ENCODE assay signal across 8 mouse cellular contexts in genomic region chr4:149696189-149696971, GRCm38 (mm10). TPM values are rescaled to one million over a fixed set of nuclear protein-coding genes. Genes with fewer than 3 reads are reported as not detected.
A peak's percentile ranks its signal among the peaks of the same experiment; 100 is the strongest.
DNase-seq lines count a peak whose midpoint lies in the region; ATAC-seq and TF ChIP-seq lines count a peak whose summit lies in the region.

No protein-coding gene starts in this region.

- peaks cover 4% of the 10 kb centered on the region; the same call in 1 of the 2 replicates for H3K4me1 ChIP-seq in midbrain, embryonic 11.5 days (ENCODE audit: control insufficient read depth, insufficient read depth, low read length)
- H3K4me1 ChIP-seq in midbrain, embryonic 15.5 days = peaks cover 14% of the 10 kb centered on the region
- H3K4me1 ChIP-seq in limb, embryonic 12.5 days (replicated peaks) = peaks cover 25% of the 10 kb centered on the region
- H3K4me1 ChIP-seq in cerebellum, adult 2 months (ENCODE audit: control insufficient read depth, insufficient read depth, low read length) = no peaks in the 10 kb centered on the region; the same call in 1 of the 2 replicates
- H3K4me1 ChIP-seq in forebrain, embryonic 12.5 days = peaks cover 13% of the 10 kb centered on the region

- peaks cover 12% of the 10 kb centered on the region for H3K27me3 ChIP-seq in midbrain, embryonic 11.5 days (ENCODE audit: control insufficient read depth, insufficient read depth, low read length)
- H3K27me3 ChIP-seq in midbrain, embryonic 15.5 days (replicated peaks) = peaks cover 27% of the 10 kb centered on the region
- peaks cover 48% of the 10 kb centered on the region for H3K27me3 ChIP-seq in limb, embryonic 12.5 days
- no peaks in the 10 kb centered on the region for H3K27me3 ChIP-seq in cerebellum, adult 2 months (ENCODE audit: control insufficient read depth, insufficient read depth, low read length)
- peaks cover 50% of the 10 kb centered on the region for H3K27me3 ChIP-seq in forebrain, embryonic 12.5 days

- no peaks in the 10 kb centered on the region for H3K9me3 ChIP-seq in midbrain, embryonic 11.5 days (ENCODE audit: control insufficient read depth, low read length)
- no peaks in the 10 kb centered on the region for H3K9me3 ChIP-seq in midbrain, embryonic 15.5 days
- H3K9me3 ChIP-seq in limb, embryonic 12.5 days = no peaks in the 10 kb centered on the region
- H3K9me3 ChIP-seq in forebrain, embryonic 12.5 days = no peaks in the 10 kb centered on the region

- no peaks in the 10 kb centered on the region for H3K36me3 ChIP-seq in midbrain, embryonic 11.5 days (ENCODE audit: control insufficient read depth, insufficient read depth, low read length)
- H3K36me3 ChIP-seq in midbrain, embryonic 15.5 days (replicated peaks) = no peaks in the 10 kb centered on the region
- H3K36me3 ChIP-seq in limb, embryonic 12.5 days = no peaks in the 10 kb centered on the region
- no peaks in the 10 kb centered on the region for H3K36me3 ChIP-seq in forebrain, embryonic 12.5 days (replicated peaks)

- intact Hi-C loops in left cerebral cortex, postnatal 4 days (cut with DNase I) = no loop called here

- ATAC-seq in midbrain, embryonic 11.5 days (ENCODE audit: low FRiP score) = no peak
- ATAC-seq in midbrain, embryonic 15.5 days (replicated peaks) = no peak
- peak; percentile 65 for ATAC-seq in granulocyte monocyte progenitor cell, adult 5-6 weeks (replicated peaks; ENCODE audit: poor library complexity, severe bottlenecking)
- ATAC-seq in limb, embryonic 12.5 days (ENCODE audit: insufficient number of reproducible peaks, insufficient read depth, low FRiP score, low TSS enrichment, low read depth) = no peak
- no peak for ATAC-seq in forebrain, embryonic 12.5 days (ENCODE audit: low FRiP score)

- no peak for TF ChIP-seq POLR2A in cerebellum, adult 2 months (IDR thresholded peaks at IDR 0.05; ENCODE audit: borderline replicate concordance, insufficient read depth, low read length)

- H3K27ac ChIP-seq in midbrain, embryonic 11.5 days (ENCODE audit: low read depth, low read length) = no peak overlapping the region
- no peak overlapping the region for H3K27ac ChIP-seq in midbrain, embryonic 15.5 days
- no peak overlapping the region for H3K27ac ChIP-seq in limb, embryonic 12.5 days
- no peak overlapping the region for H3K27ac ChIP-seq in cerebellum, adult 2 months (ENCODE audit: insufficient read depth, low read length)
- H3K27ac ChIP-seq in forebrain, embryonic 12.5 days = no peak overlapping the region

- no peak for TF ChIP-seq CTCF in cerebellum, adult 2 months (IDR thresholded peaks at IDR 0.05; ENCODE audit: borderline replicate concordance, insufficient read depth, low read depth, low read length)

- no peak overlapping the region for H3K4me2 ChIP-seq in midbrain, embryonic 11.5 days
- no peak overlapping the region for H3K4me2 ChIP-seq in midbrain, embryonic 15.5 days
- H3K4me2 ChIP-seq in limb, embryonic 12.5 days = peak overlapping the region; percentile 13; the same call in 1 of the 2 replicates
- H3K4me2 ChIP-seq in forebrain, embryonic 12.5 days = no peak overlapping the region

- DNase-seq in midbrain, embryonic 11.5 days (ENCODE audit: low spot score, missing footprints) = peak; percentile 81
- peak; percentile 66 to 75 for DNase-seq in natural killer cell, adult 2 months (ENCODE audit: low spot score in 2 of 2)
- no peak for DNase-seq in cerebellum, adult 2 months
- no peak for DNase-seq in left cerebral cortex, postnatal 4 days

- no peak overlapping the region for H3K4me3 ChIP-seq in midbrain, embryonic 11.5 days (ENCODE audit: low read depth, low read length)
- H3K4me3 ChIP-seq in midbrain, embryonic 15.5 days = no peak overlapping the region
- H3K4me3 ChIP-seq in limb, embryonic 12.5 days (replicated peaks) = no peak overlapping the region
- no peak overlapping the region for H3K4me3 ChIP-seq in cerebellum, adult 2 months (replicated peaks; ENCODE audit: insufficient read depth, low read depth, low read length)
- no peak overlapping the region for H3K4me3 ChIP-seq in forebrain, embryonic 12.5 days (replicated peaks)

- H3K9ac ChIP-seq in midbrain, embryonic 11.5 days (ENCODE audit: low read length) = no peak overlapping the region
- no peak overlapping the region for H3K9ac ChIP-seq in midbrain, embryonic 15.5 days
- no peak overlapping the region for H3K9ac ChIP-seq in limb, embryonic 12.5 days (replicated peaks)
- H3K9ac ChIP-seq in forebrain, embryonic 12.5 days = no peak overlapping the region

- 36% methylated on average over 16 of the region's 16 CpGs for WGBS in midbrain, embryonic 11.5 days
- WGBS in midbrain, embryonic 15.5 days = 32% methylated on average over 16 of the region's 16 CpGs
- 33% methylated on average over 16 of the region's 16 CpGs for WGBS in limb, embryonic 12.5 days
- WGBS in cerebellum, adult 2 months = 52% methylated on average over 16 of the region's 16 CpGs
- WGBS in forebrain, embryonic 12.5 days = 40% methylated on average over 16 of the region's 16 CpGs

RNA-seq across cellular contexts. Expression of gene Pik3cd, which starts 6.0 kb away (rescaled TPM):
- polyA plus RNA-seq in midbrain, embryonic 11.5 days (2014; fragmentation: Nextera tagmentation; extraction: Ambion mirVana) = 7.8 and 8.7 TPM in 2 replicates
- polyA plus RNA-seq in midbrain, embryonic 15.5 days (2015; fragmentation: Nextera tagmentation; extraction: Ambion mirVana) = 14.0 and 15.5 TPM in 2 replicates
- 72.9 and 80.4 TPM in 2 replicates for total RNA-seq in granulocyte monocyte progenitor cell, adult 5-6 weeks (2014; fragmentation: Nextera tagmentation)
- total RNA-seq in granulocyte monocyte progenitor cell, adult 5-6 weeks (2017) = 64.5 and 81.6 TPM in 2 replicates
- 3.8 TPM in 2 replicates for polyA plus RNA-seq in limb, embryonic 12.5 days (2016; fragmentation: Nextera tagmentation; extraction: Ambion mirVana)
- polyA plus RNA-seq in cerebellum, adult 2 months (2012; rRNA removed) = 8.3 and 8.6 TPM in 2 replicates
- polyA plus RNA-seq in forebrain, embryonic 12.5 days (2016; fragmentation: Nextera tagmentation; extraction: Ambion mirVana) = 9.4 and 10.4 TPM in 2 replicates
- 10 to 100 TPM; 46.2 to 53.7 TPM for total RNA-seq in left cerebral cortex, postnatal 4 days (2021)

RNA-seq across cellular contexts. Expression of gene Tmem201, which starts 41.5 kb away (rescaled TPM):
- 15.8 and 18.4 TPM in 2 replicates for polyA plus RNA-seq in midbrain, embryonic 11.5 days (2014; fragmentation: Nextera tagmentation; extraction: Ambion mirVana)
- polyA plus RNA-seq in midbrain, embryonic 15.5 days (2015; fragmentation: Nextera tagmentation; extraction: Ambion mirVana) = 51.1 and 51.4 TPM in 2 replicates
- total RNA-seq in granulocyte monocyte progenitor cell, adult 5-6 weeks (2014; fragmentation: Nextera tagmentation) = 14.0 and 17.6 TPM in 2 replicates
- total RNA-seq in granulocyte monocyte progenitor cell, adult 5-6 weeks (2017) = 7.1 and 7.5 TPM in 2 replicates
- 37.9 and 38.4 TPM in 2 replicates for polyA plus RNA-seq in limb, embryonic 12.5 days (2016; fragmentation: Nextera tagmentation; extraction: Ambion mirVana)
- polyA plus RNA-seq in cerebellum, adult 2 months (2012; rRNA removed) = 146 and 171 TPM in 2 replicates
- 39.4 and 41.0 TPM in 2 replicates for polyA plus RNA-seq in forebrain, embryonic 12.5 days (2016; fragmentation: Nextera tagmentation; extraction: Ambion mirVana)
- total RNA-seq in left cerebral cortex, postnatal 4 days (2021) = 10 to 100 TPM; 57.8 to 60.1 TPM

Comparison
In these comparisons a context has a peak if more than half of its experiments do, and no peak if none do; other contexts are left out.
1. DNase-seq: peak in midbrain, embryonic 11.5 days (single experiment) and natural killer cell, adult 2 months (2 of 2); none in cerebellum, adult 2 months (0 of 2) and left cerebral cortex, postnatal 4 days (single experiment).